Mouse (Mus musculus): ENCODE results near the gene Acsbg1.

DNA sequence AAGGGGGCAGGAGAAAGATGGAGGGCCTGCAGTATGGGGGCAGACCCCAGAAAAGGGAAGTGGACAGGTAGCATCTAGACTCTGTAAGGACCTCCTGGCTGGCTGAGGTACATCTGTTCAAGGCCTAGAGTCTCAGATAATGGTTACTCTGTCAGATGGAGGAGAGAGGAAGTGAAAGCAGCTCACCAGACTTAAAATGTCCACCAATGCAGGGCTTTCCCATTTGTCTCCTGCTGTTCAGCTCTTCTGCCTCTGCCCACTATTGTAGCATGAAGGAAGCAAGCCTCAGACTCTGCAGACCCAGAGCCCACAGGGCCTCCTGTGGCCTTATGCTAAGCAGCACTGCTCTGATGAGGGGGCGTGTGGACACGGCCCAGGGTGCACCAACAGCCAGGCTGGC is 106.6 kb downstream of the Acsbg1 start:
- TF ChIP-seq CTCF (IDR thresholded peaks at IDR 0.05; ENCODE audit: low read depth) = no peak
- no peak for TF ChIP-seq EP300 (IDR thresholded peaks at IDR 0.05; ENCODE audit: low read depth)

Data from heart, postnatal 0 days (tissue).